ENCODE assay signal across 18 mouse cellular contexts in the genomic region with DNA sequence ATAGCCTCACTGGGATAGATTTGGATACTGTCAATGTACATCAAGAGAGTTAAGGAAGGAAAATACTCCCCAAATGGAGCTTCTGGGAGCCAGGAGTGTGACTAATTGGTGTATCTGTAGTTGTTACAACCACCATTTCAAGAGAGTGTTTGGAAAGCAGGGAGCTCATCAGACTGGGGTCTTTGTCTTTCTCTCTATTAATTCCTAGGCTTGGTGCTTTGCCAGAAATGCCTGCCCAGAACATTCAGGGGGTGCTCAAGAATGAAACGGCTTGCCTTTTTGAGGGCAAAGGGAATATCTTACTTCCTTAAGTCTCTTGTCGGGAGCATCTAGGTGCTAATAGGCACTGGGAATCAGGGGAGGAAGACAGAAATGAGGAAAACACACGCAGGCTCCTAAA.
"Had no signal": no experiment of that assay in that cellular context is flagged by ENCODE, and none has a peak within 500 bp of the region (broad histone marks: within the 10 kb centered on the region; RNA-seq: fewer than 3 reads in every experiment).

No protein-coding gene starts in this region.

- H3K4me1 ChIP-seq: midbrain, embryonic 13.5 days; neural tube, embryonic 15.5 days had no signal

- H3K9me3 ChIP-seq: midbrain, embryonic 10.5 days; midbrain, embryonic 13.5 days; midbrain, embryonic 15.5 days; neural tube, embryonic 13.5 days; neural tube, embryonic 15.5 days had no signal

- H3K27ac ChIP-seq: midbrain, embryonic 10.5 days; midbrain, embryonic 13.5 days; midbrain, embryonic 15.5 days; neural tube, embryonic 13.5 days; neural tube, embryonic 15.5 days had no signal

- H3K9ac ChIP-seq: lung, embryonic 14.5 days; midbrain, embryonic 13.5 days; midbrain, embryonic 15.5 days; neural tube, embryonic 13.5 days; neural tube, embryonic 15.5 days had no signal

- H3K4me3 ChIP-seq: midbrain, embryonic 10.5 days; midbrain, embryonic 13.5 days; midbrain, embryonic 15.5 days; myocyte; neural tube, embryonic 13.5 days; neural tube, embryonic 15.5 days had no signal

- H3K4me2 ChIP-seq: lung, embryonic 14.5 days; midbrain, embryonic 13.5 days; midbrain, embryonic 15.5 days; neural tube, embryonic 13.5 days; neural tube, embryonic 15.5 days had no signal

- H3K27me3 ChIP-seq: midbrain, embryonic 13.5 days; midbrain, embryonic 15.5 days; neural tube, embryonic 13.5 days; neural tube, embryonic 15.5 days had no signal

- H3K36me3 ChIP-seq: midbrain, embryonic 10.5 days; midbrain, embryonic 13.5 days; midbrain, embryonic 15.5 days; neural tube, embryonic 13.5 days; neural tube, embryonic 15.5 days had no signal

- ATAC-seq: midbrain, embryonic 13.5 days; midbrain, embryonic 15.5 days had no signal

- DNase-seq: lung, adult 18-20 months; lung, embryonic 14.5 days; lung, postnatal 10 days; lung, postnatal 4 days; retina, postnatal 1 day; right cerebral cortex, adult 18-20 months; right cerebral cortex, postnatal 25 days; right cerebral cortex, postnatal 4 days; spleen, adult 18-20 months; thymus, adult 18-20 months; thymus, postnatal 14 days; thymus, postnatal 36 days had no signal
